Mouse (Mus musculus) adrenal gland, postnatal 4 days (tissue): ENCODE results near the gene Rsph3a. TPM values are rescaled to one million over a fixed set of nuclear protein-coding genes. Genes with fewer than 3 reads are reported as not detected.
"Not testable (repeated sequence)": the region's sequence is repeated elsewhere in the genome, so short reads cannot be mapped to it uniquely, and the experiment has no call there.

Experiments
- DNase-seq, 2 experiments: peaks; one replicate each; pipeline ENCODE4 v3.0.0; 2021 to 2022; ENCODE audit warnings: low spot score in 2 of 2, mixed read lengths in 2 of 2
- total RNA-seq, 2 experiments: library from RNA; stranded (reverse); gene quantifications; 2 replicates each; pipeline ENCODE4 v1.2.3; 2021

Gene Rsph3a
- total RNA-seq, 2 experiments from 2014 or later, result 41.7 to 44.3 TPM

GRCm38 (mm10) chr17:8027475-8028168, 82.2 kb downstream of the Rsph3a start:
- DNase-seq, result not testable (repeated sequence)

Other genes with a start within 250 kb of the Rsph3a start
- gene Fndc1, start 118.3 kb upstream of the Rsph3a start, total RNA-seq, result 10 to 100 TPM; 38.7 to 48.5 TPM
- 1 to 10 TPM; 5.2 to 5.4 TPM for gene Tagap, start 19.6 kb upstream of the Rsph3a start, total RNA-seq
- under 1 TPM; 0.31 to 0.79 TPM for gene Gm49673, start 202.2 kb downstream of the Rsph3a start, total RNA-seq
- gene Rnaset2a, start 202.5 kb downstream of the Rsph3a start, total RNA-seq, result 10 to 100 TPM; 47.1 to 48.5 TPM
- gene Fgfr1op, start 219.9 kb downstream of the Rsph3a start, total RNA-seq, result 10 to 100 TPM; 28.9 to 29.9 TPM